Mouse (Mus musculus): ENCODE data around the gene Vmn2r44.
"Not testable (repeated sequence)": the region's sequence is repeated elsewhere in the genome, so short reads cannot be mapped to it uniquely, and the experiment has no call there.

- TF ChIP-seq EP300 (IDR thresholded peaks at IDR 0.05; ENCODE audit: insufficient read depth, low read depth, low read length); CTCF (IDR thresholded peaks at IDR 0.05); POLR2A (IDR thresholded peaks at IDR 0.05; ENCODE audit: insufficient read depth, low read depth, low read length): not testable (repeated sequence)
Measured at GRCm38 (mm10) chr7:8357879-8358278, 25.3 kb downstream of the Vmn2r44 start.

Data from heart, adult 2 months (tissue).